Mouse (Mus musculus) liver, adult 2 months (tissue): Measurements from ENCODE around the gene Serpind1.

Experiments
- CTCF ChIP-seq: fragments of 200-500 bp; IDR thresholded peaks from 2 replicates; pipeline ENCODE4 v1.5.1; 2011; ENCODE audit warnings: low read depth, low read length, control low read depth
- POLR2A ChIP-seq: fragments of 200-500 bp; IDR thresholded peaks from 2 replicates; pipeline ENCODE4 v1.6.1; 2011; ENCODE audit warnings: low read length, control low read depth; ENCODE audit not compliant: insufficient read depth; ENCODE audit errors: extremely low read depth

- no peak for TF ChIP-seq CTCF
- TF ChIP-seq POLR2A = no peak
Measured at GRCm38 (mm10) chr16:17382306-17382705, 51.1 kb downstream of the Serpind1 start.
